Mouse (Mus musculus): ENCODE results near the gene Trak1. TPM values are rescaled to one million over a fixed set of nuclear protein-coding genes. Genes with fewer than 3 reads are reported as not detected.

Trak1 gene
- total RNA-seq, 2 experiments from 2014 or later = 25.3 to 29.7 TPM

- peak; percentile 71 for ATAC-seq (replicated peaks; ENCODE audit: poor library complexity, severe bottlenecking)
Measured at GRCm38 (mm10) chr9:121361010-121361409, 63.7 kb downstream of the Trak1 start.

- no peak for ATAC-seq (replicated peaks; ENCODE audit: poor library complexity, severe bottlenecking)
Measured at GRCm38 (mm10) chr9:121363932-121364331, 66.6 kb downstream of the Trak1 start.

- ATAC-seq (replicated peaks; ENCODE audit: poor library complexity, severe bottlenecking) = no peak
Measured at GRCm38 (mm10) chr9:121366135-121366863, 69.0 kb downstream of the Trak1 start.

GRCm38 (mm10) chr9:121366864-121367245 lies 69.6 kb downstream of the Trak1 start:
- peak; percentile 52 for ATAC-seq (replicated peaks; ENCODE audit: poor library complexity, severe bottlenecking)

GRCm38 (mm10) chr9:121369573-121369972 lies 72.3 kb downstream of the Trak1 start:
- no peak for ATAC-seq (replicated peaks; ENCODE audit: poor library complexity, severe bottlenecking)

GRCm38 (mm10) chr9:121371346-121371891 lies 74.1 kb downstream of the Trak1 start:
- peak; percentile 42 for ATAC-seq (replicated peaks; ENCODE audit: poor library complexity, severe bottlenecking)

GRCm38 (mm10) chr9:121371946-121372646 lies 74.8 kb downstream of the Trak1 start:
- peak; percentile 45 for ATAC-seq (replicated peaks; ENCODE audit: poor library complexity, severe bottlenecking)

- no peak; the same call in 1 of the 2 replicates for ATAC-seq (replicated peaks; ENCODE audit: poor library complexity, severe bottlenecking)
Measured at GRCm38 (mm10) chr9:121373107-121373506, 75.8 kb downstream of the Trak1 start.

- no peak for ATAC-seq (replicated peaks; ENCODE audit: poor library complexity, severe bottlenecking)
Measured at GRCm38 (mm10) chr9:121373512-121373911, 76.2 kb downstream of the Trak1 start.

- peak; percentile 62 for ATAC-seq (replicated peaks; ENCODE audit: poor library complexity, severe bottlenecking)
Measured at GRCm38 (mm10) chr9:121374076-121374863, 77.0 kb downstream of the Trak1 start.

- no peak for ATAC-seq (replicated peaks; ENCODE audit: poor library complexity, severe bottlenecking)
Measured at GRCm38 (mm10) chr9:121374864-121375255, 77.6 kb downstream of the Trak1 start.

GRCm38 (mm10) chr9:121376094-121376493 lies 78.8 kb downstream of the Trak1 start:
- no peak for ATAC-seq (replicated peaks; ENCODE audit: poor library complexity, severe bottlenecking)

- no peak for ATAC-seq (replicated peaks; ENCODE audit: poor library complexity, severe bottlenecking)
Measured at GRCm38 (mm10) chr9:121380310-121380920, 83.1 kb downstream of the Trak1 start.

- peak; percentile 64 for ATAC-seq (replicated peaks; ENCODE audit: poor library complexity, severe bottlenecking)
Measured at GRCm38 (mm10) chr9:121381678-121382297, 84.5 kb downstream of the Trak1 start.

- ATAC-seq (replicated peaks; ENCODE audit: poor library complexity, severe bottlenecking) = peak; percentile 83
Measured at GRCm38 (mm10) chr9:121382568-121382967, 85.3 kb downstream of the Trak1 start.

GRCm38 (mm10) chr9:121383180-121383586 lies 85.9 kb downstream of the Trak1 start:
- ATAC-seq (replicated peaks; ENCODE audit: poor library complexity, severe bottlenecking) = no peak

- ATAC-seq (replicated peaks; ENCODE audit: poor library complexity, severe bottlenecking) = no peak
Measured at GRCm38 (mm10) chr9:121384620-121385019, 87.3 kb downstream of the Trak1 start.

GRCm38 (mm10) chr9:121385091-121385748 lies 87.9 kb downstream of the Trak1 start:
- ATAC-seq (replicated peaks; ENCODE audit: poor library complexity, severe bottlenecking) = peak; percentile 45

GRCm38 (mm10) chr9:121385749-121386350 lies 88.5 kb downstream of the Trak1 start:
- no peak for ATAC-seq (replicated peaks; ENCODE audit: poor library complexity, severe bottlenecking)
